Mouse (Mus musculus) cerebellum, postnatal 25 days (tissue): ENCODE results near the gene Hs3st2.

Experiments used
- DNase-seq, 2 experiments: peaks; one replicate each; pipeline ENCODE4 v3.0.0; 2021; ENCODE audit warnings: mixed read lengths in 2 of 2

Hs3st2 gene

GRCm38 (mm10) chr7:121460626-121461025, 69.0 kb downstream of the Hs3st2 start:
- DNase-seq = no peak

- peak in 1 of 2 experiments; percentile 12 for DNase-seq
Measured at GRCm38 (mm10) chr7:121464441-121464840, 72.8 kb downstream of the Hs3st2 start.

GRCm38 (mm10) chr7:121465111-121465510, 73.5 kb downstream of the Hs3st2 start:
- peak in 1 of 2 experiments; percentile 23 for DNase-seq

GRCm38 (mm10) chr7:121466331-121466730, 74.7 kb downstream of the Hs3st2 start:
- peak in 1 of 2 experiments; percentile 18 for DNase-seq

- DNase-seq = no peak
Measured at GRCm38 (mm10) chr7:121469435-121469834, 77.8 kb downstream of the Hs3st2 start.

GRCm38 (mm10) chr7:121478302-121478701, 86.6 kb downstream of the Hs3st2 start:
- DNase-seq = no peak

- DNase-seq = no peak
Measured at GRCm38 (mm10) chr7:121480106-121480505, 88.4 kb downstream of the Hs3st2 start.

GRCm38 (mm10) chr7:121484590-121484989, 92.9 kb downstream of the Hs3st2 start:
- peak in 1 of 2 experiments; percentile 5 for DNase-seq

GRCm38 (mm10) chr7:121485266-121485665, 93.6 kb downstream of the Hs3st2 start:
- DNase-seq = peak in 1 of 2 experiments; percentile 18

GRCm38 (mm10) chr7:121487291-121487690, 95.6 kb downstream of the Hs3st2 start:
- no peak for DNase-seq

GRCm38 (mm10) chr7:121489401-121489800, 97.7 kb downstream of the Hs3st2 start:
- DNase-seq = no peak

- no peak for DNase-seq
Measured at GRCm38 (mm10) chr7:121491455-121492005, 99.9 kb downstream of the Hs3st2 start.

GRCm38 (mm10) chr7:121500516-121500915, 108.9 kb downstream of the Hs3st2 start:
- DNase-seq = no peak

- DNase-seq = no peak
Measured at GRCm38 (mm10) chr7:121501666-121502065, 110.0 kb downstream of the Hs3st2 start.

- DNase-seq = no peak
Measured at GRCm38 (mm10) chr7:121516727-121517126, 125.1 kb downstream of the Hs3st2 start.

GRCm38 (mm10) chr7:121517165-121517591, 125.5 kb downstream of the Hs3st2 start:
- no peak for DNase-seq

- no peak for DNase-seq
Measured at GRCm38 (mm10) chr7:121522125-121522524, 130.5 kb downstream of the Hs3st2 start.

GRCm38 (mm10) chr7:121529023-121529422, 137.4 kb downstream of the Hs3st2 start:
- no peak for DNase-seq

- DNase-seq = no peak
Measured at GRCm38 (mm10) chr7:121533639-121534038, 142.0 kb downstream of the Hs3st2 start.

- peak; percentile 71 to 82 for DNase-seq
Measured at GRCm38 (mm10) chr7:121534386-121534785, 142.7 kb downstream of the Hs3st2 start.

- DNase-seq = no peak
Measured at GRCm38 (mm10) chr7:121535987-121536386, 144.3 kb downstream of the Hs3st2 start.

- DNase-seq = peak; percentile 66 to 80
Measured at GRCm38 (mm10) chr7:121539405-121540275, 148.0 kb downstream of the Hs3st2 start.

- no peak for DNase-seq
Measured at GRCm38 (mm10) chr7:121542458-121542857, 150.8 kb downstream of the Hs3st2 start.
